Mouse (Mus musculus): ENCODE data around the gene Snx17.

Gene Snx17

DNA sequence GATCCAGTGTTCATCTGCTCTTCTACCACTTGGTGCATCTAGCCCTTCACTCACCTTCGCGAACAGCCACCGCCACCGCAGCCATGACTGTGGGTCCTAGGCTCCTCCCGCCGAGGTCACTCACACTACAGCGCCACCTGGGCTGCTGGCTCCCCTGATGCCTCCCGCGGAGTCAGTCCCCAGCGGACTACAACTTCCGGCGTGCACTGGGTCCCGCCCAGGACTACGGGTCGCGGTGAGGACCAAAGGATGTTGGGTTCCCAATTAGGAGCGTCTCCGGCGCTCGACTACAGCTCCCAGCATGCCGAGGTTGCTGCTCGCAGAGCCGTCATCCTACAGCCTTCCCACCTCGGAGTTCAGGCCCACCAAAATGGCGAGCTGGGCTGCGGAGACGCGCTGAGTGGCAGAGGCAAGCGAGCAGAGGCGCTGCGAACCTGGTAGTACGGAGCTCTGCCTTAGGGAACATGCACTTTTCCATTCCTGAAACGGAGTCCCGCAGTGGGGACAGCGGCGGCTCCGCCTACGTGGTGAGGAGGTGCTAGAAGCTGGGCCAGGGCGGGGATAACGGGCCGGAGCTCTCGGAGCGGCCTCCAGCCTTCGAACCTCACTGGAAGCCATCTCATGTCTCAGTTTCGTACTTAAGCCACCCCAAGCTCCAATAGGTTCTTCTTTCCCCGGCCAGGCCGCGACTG, at the start of gene Snx17, which contains the start of gene Eif2b4:
Gene Snx17 (plus strand): TSS at position 289 of the 692 bp plus-strand sequence.
Gene Eif2b4 (minus strand): TSS at position 492 of the 692 bp plus-strand sequence.
- peak; percentile 98 to 99 for DNase-seq (ENCODE audit: low spot score in 2 of 2)

DNA sequence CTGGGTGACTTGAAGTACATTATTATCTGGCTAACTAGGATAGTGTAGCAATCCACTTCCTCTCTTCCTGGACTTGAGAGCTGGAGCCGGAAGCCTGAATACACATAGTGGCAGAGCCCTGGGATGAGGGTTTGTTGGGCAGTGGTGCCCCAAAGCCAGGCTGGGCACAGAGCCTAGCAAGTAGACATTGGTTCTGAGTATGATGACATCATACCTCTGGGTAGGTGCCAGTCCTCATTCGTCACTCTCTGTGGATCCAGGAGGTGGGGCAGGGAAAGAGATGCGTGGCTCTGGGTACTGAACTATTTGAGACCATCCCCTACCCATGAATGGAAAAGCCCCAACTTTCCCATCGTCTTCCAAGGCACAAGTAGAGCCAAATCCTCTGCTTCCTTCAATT, 43.2 kb upstream of the Snx17 start:
- no peak for DNase-seq (ENCODE audit: low spot score in 2 of 2)

DNA sequence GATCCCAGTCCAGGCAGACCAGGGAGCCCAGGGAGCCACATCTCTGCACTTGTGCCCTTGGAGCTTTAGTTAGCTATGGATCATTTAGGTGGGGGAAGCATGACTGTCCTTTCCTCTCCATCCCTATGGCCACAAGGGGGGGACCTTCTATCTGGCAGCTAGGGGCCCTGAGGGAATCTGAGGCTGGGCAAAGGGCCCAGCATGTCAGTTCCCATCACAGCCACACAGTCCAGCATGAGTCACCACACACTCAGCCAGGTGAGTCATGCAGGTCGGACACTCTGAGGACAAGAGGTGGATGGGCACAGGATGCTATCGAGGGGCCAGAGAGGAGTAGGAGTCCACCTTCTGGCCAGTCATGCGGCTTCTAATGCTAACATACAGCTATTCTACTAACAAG, 41.3 kb upstream of the Snx17 start:
- DNase-seq (ENCODE audit: low spot score in 2 of 2) = no peak

DNA sequence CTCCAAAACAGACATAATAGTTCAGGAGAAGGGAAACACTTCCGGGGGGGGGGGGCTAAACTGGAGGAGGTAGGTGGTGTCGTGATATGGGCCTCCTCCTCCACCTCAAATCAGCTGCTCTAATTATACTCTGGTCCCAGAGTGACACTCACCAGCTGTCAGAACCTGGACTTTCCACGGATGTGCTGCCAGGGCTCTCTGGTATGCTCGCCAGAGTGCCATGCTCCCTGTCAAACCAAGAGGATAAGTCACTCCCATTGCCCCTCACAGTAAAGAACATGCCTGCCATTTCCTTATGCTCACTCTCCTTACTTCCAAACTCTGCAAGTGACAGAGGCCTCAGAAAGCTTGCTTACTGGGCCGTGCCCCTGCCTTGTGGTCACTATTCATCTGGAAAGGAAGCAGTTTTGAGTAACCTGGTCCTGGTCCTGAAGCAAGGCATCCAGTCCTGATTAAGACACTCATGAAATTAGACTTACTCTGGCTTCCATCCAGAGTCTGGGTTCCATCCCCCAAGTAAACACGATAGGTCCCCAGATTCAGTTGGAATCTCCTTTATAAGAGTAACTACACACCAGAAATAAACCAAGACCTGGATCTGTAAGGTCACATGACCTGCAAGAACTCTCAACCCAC, 39.4 kb upstream of the Snx17 start:
- no peak for DNase-seq (ENCODE audit: low spot score in 2 of 2)

DNA sequence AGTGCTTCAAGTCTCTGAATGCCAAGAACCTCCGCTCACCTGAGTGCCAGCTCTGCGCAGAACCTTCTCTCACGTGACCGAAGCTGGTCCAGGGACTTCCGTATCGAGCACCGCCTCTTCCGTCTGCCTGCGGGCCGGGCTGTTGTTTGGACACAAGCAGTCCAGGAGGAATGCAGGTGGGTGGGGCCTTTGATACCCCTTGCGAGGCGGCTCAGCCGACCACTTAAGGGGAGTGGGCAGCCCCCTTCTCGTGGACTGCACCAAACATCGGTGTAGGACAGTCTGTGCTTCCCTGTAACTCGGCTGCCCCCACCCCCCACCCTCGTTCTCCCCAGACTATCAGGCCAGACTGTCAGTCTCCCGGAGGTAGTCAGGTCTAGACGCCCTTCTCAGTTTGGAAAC, 38.9 kb upstream of the Snx17 start, which contains the start of gene Mpv17:
Gene Mpv17 (minus strand): TSS at position 100 of the 402 bp plus-strand sequence.
- peak; percentile 76 to 77 for DNase-seq (ENCODE audit: low spot score in 2 of 2)

GRCm38 (mm10) chr5:31162462-31162861, 30.6 kb upstream of the Snx17 start:
- DNase-seq (ENCODE audit: low spot score in 2 of 2) = no peak

- no peak for DNase-seq (ENCODE audit: low spot score in 2 of 2)
These were observed 28.1 kb upstream of the Snx17 start for GRCm38 (mm10) chr5:31164878-31165277.

DNA sequence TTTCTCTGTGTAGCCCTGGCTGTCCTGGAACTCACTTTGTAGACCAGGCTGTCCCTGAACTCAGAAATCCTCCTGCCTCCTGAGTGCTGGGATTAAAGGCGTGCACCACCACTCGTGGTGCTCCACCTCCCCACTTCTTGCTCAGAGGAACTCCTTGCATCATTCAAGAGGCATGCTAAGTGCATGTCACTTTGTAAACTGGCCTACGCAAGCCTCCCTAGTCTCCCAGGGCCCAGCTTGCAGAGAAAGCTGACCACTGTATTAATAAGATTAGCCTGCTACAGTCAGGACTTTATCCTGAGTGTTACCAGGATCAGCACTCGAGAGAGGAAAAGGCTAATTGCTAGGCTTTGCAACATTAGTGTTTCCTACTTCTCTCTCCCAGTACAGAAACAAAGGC, 24.4 kb upstream of the Snx17 start:
- DNase-seq (ENCODE audit: low spot score in 2 of 2) = no peak

DNA sequence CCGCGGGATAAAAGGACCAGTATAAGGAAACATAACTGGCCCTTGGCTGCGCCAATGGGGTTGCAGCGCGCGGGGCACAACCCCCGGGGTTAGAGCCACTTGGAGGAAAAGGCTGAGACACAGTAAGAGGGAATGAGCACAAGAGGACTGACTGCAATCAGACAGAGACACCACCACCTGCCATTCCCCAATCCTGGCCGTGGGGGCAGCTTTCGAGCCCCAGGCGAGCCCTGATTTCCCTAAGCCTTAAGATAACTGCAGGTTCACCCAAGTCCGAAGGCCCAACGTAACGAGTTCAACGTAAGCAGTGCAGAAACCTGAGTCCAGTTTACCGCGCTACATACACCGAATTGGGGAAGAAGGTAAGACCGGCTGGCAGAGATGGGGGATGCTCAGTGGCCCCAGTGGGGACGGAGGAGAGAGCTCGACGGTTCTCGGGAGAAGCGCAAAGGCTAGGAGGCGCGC, 13.7 kb upstream of the Snx17 start:
- peak in 1 of 2 experiments; percentile 53 for DNase-seq (ENCODE audit: low spot score in 2 of 2)

DNA sequence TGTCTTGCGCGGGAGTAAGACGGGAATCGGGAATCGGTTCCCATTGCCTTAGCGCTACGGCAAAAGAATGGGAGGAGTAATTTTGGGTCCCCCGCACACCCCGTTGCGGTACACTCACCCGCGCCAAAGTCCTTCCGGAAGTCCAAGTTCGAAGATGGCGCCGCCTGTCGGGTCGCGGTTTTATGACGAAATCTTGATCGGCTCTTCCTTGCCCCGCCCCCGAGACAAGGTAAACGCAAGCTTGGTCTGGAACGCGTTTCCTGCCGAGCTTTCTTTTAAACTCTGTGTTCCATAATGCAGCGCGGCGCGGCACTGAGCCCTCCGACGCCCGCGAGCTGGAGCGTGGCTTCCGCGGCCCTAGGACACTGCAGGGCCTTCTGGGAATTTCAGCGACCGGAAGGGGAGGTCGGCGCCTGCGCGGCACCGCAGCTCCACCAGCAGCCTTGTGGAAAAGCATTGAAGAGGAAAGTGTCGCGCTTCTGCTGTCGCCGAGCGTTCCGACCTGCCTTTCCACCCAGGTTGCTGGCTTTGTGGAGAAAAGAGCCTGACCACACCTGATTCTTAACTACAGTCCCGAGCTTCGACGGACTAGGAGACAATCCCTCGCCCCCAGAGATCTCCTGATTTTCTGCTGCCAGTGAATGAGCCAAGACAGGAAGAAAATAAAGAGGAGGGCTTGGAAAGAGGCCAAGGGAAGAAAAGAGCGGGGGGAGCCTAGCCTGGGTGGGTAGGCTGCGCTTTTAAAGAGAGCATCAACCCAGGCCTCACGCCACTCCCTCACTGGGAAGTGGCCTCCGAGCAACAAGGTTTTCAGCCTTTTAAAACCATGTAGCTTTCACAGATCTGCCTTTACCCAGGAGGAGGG, 13.0 kb upstream of the Snx17 start, which contains the start of the genes Gm29609 and Gtf3c2:
Gene Gm29609 (minus strand): TSS at position 146 of the 865 bp plus-strand sequence.
Gene Gtf3c2 (minus strand): TSS at position 379 of the 865 bp plus-strand sequence.
- peak; percentile 95 for DNase-seq (ENCODE audit: low spot score in 2 of 2)

DNA sequence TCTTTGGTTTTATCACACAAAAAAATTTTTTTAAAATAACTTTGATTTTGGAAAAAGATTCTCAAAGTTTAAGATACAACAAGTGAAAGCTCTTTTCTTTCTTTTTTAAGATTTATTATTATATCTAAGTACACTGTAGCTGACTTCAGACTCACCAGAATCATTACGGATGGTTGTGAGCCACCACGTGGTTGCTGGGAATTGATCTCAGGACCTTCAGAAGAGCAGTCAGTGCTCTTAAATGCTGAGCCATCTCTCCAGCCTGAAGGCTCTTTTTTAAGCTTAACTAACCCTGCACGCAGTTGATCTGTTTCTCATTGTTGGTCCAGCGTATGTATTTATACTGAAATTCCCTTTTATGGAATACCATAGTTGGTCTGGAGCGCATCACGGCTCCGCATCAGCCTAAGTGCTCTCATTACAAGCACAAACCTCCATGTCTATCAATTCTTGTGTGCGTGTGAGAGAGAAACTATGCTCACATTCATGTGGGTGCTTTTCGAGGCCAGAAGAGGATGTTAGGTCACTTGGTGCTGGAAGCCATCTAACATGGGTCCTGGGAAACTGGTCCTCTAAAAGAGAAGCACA, 11.8 kb upstream of the Snx17 start:
- no peak for DNase-seq (ENCODE audit: low spot score in 2 of 2)

DNA sequence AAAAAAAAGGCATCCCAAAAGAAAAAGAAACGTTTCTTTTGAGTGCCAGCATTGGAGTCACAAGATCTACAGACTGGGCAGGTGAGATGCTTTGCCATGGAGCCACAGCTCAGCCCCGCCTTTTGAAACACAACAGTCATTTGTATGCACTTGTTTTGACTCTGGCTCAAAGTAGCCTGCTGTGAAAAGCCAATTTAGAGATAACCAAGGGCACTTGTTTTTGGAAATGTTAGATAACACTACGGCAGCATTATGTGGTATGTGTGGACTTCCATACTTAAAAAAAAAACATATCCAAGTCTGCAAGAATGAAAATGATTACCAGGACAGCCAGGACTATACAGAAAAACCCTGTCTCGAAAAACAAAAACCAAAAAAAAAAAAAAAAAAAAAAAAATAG, 9.3 kb upstream of the Snx17 start:
- DNase-seq (ENCODE audit: low spot score in 2 of 2) = no peak

GRCm38 (mm10) chr5:31188223-31188840, 4.7 kb upstream of the Snx17 start:
- DNase-seq (ENCODE audit: low spot score in 2 of 2) = no peak

DNA sequence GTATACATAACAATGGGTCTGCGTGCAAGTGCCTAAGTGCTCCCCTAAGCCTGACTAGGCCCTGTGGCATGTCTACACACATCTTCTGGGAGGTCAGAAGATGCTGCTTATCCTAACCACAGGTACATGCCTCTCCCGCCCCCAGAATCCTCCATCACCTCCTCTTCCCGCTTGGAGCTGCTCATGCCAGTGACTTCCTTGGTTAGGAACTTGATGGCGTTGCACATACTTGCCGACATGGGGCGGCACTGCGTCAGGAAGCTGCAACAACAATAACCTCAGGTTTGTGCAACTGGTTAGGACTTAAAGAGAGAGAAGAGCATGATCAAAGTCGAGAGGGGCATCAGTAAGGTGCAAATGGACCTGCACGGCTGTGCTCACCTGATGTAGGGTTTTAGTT, 2.8 kb upstream of the Snx17 start:
- DNase-seq (ENCODE audit: low spot score in 2 of 2) = no peak

DNA sequence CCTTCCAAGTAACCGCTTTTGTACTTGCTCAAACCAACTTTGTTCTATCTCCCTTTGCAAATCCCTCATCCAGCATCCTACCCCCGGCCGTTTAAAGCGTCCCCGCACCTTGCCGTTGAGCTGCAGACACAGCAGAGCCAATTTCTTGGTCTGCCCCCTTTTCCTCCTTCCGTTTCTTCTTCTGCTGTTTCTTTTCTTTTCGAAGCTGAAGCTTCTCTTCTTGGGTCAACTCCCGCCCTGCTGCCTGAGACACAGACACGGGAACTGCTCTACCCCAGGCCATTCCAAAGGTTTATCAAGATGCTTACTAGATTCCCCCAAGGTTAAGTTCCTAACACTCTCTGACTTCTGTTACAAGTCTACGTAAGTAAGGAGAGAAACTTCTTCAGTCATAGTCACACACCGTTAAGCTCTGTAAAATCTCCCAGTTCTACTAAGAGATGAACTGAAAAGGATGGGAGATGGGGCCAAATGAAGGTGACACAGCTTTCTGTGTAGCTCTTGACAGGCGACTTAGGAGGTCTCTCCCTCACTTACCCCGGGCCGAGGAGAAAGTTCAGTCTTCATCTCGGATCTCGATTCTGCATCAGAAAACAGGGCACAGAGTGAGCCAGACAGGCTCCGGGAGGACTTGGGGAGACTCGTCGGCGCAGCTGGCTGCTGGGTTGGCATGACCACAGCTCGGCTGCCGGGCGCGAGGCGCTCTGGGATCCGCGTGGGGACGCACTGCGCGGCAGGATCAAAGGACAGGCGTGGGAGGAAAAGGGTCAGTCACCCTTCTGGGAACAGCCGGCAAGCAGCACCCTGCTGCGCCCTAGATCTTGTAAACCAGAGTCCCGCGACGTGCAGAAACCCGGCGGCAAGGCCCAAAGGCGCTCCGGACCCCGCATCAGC, 735 bp upstream of the Snx17 start:
- DNase-seq (ENCODE audit: low spot score in 2 of 2) = no peak

DNA sequence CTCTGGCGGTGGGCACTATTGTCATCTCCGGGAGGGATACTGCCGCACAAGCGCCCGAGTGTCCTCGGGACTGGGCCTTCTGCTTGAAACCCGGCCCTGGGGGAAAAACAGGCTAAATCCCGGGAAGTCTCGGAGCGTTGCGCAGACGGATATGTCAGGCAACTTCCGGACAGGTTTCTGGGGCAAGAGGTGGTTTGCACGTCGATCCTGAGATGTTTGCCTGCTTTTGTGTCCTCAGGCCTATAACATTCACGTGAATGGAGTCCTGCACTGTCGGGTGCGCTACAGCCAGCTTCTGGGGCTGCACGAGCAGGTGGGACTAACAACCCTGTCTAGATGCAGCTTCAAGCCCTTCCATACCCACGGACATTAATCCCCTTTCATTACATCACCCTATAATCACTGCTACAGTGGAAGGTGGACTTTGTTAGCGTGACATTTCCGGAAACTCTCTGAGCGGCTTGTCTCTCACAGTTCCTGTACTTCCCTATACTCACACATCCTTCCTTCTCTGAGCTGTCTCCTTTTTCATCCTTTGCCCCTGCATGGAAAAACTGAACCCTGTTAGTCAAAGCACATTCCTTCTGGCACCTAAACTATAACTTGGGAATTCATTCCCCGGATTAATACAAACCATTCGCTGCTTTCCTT, 729 bp downstream of the Snx17 start:
- peak in 1 of 2 experiments; percentile 20 for DNase-seq (ENCODE audit: low spot score in 2 of 2)

- no peak for DNase-seq (ENCODE audit: low spot score in 2 of 2)
These were observed 1.8 kb downstream of the Snx17 start for GRCm38 (mm10) chr5:31194486-31195485.

- no peak for DNase-seq (ENCODE audit: low spot score in 2 of 2)
These were observed 2.6 kb downstream of the Snx17 start for GRCm38 (mm10) chr5:31195671-31196070.

All from frontal cortex, postnatal 10 days (tissue).